Mouse (Mus musculus) embryonic facial prominence, embryonic 14.5 days (tissue): ENCODE data around the gene Lrp2. TPM values are rescaled to one million over a fixed set of nuclear protein-coding genes. Genes with fewer than 3 reads are reported as not detected.
A peak's percentile ranks its signal among the peaks of the same experiment; 100 is the strongest.

Source experiments
- ATAC-seq: fragments of 200-750 bp; cut with Nextera tagmentation; 2 replicates; pipeline ENCODE4 v1.8.0; 2017; ENCODE audit warnings: low read depth, moderate number of reproducible peaks, moderate TSS enrichment
- DNase-seq: peaks from one replicate; pipeline ENCODE4 v3.0.0-alpha.2; 2015; ENCODE audit warnings: low spot score
- H3K27ac ChIP-seq: fragments of 300-500 bp; sonication (generic); replicated peaks from 2 replicates; pipeline ENCODE4 v1.5.1; 2014; ENCODE audit warnings: low read depth, mild to moderate bottlenecking, low read length, moderate library complexity
- H3K27me3 ChIP-seq: fragments of 300-500 bp; sonication (generic); replicated peaks from 2 replicates; pipeline ENCODE4 v1.6.1; 2014; ENCODE audit warnings: low read length; ENCODE audit not compliant: control insufficient read depth, insufficient read depth
- H3K36me3 ChIP-seq: fragments of 300-500 bp; sonication (generic); 2 replicates; pipeline ENCODE4 v1.6.1; 2014; ENCODE audit warnings: low read length, mixed read lengths; ENCODE audit not compliant: control insufficient read depth, insufficient read depth
- H3K4me1 ChIP-seq: fragments of 300-500 bp; sonication (generic); 2 replicates; pipeline ENCODE4 v1.6.1; 2014; ENCODE audit warnings: antibody characterized with exemption, low read length; ENCODE audit not compliant: control insufficient read depth, insufficient read depth
- H3K4me2 ChIP-seq: fragments of 300-500 bp; sonication (generic); 2 replicates; pipeline ENCODE4 v1.6.1; 2014; ENCODE audit warnings: low read depth, mild to moderate bottlenecking, low read length, moderate library complexity, mixed read lengths
- H3K4me3 ChIP-seq: fragments of 300-500 bp; sonication (generic); 2 replicates; pipeline ENCODE4 v1.5.1; 2014; ENCODE audit warnings: low read depth, mild to moderate bottlenecking, low read length
- H3K9ac ChIP-seq: fragments of 300-500 bp; sonication (generic); 2 replicates; pipeline ENCODE4 v1.6.1; 2014; ENCODE audit warnings: low read depth, mild to moderate bottlenecking, low read length, moderate library complexity, mixed read lengths
- H3K9me3 ChIP-seq: fragments of 300-500 bp; sonication (generic); 2 replicates; pipeline ENCODE4 v1.6.1; 2016; ENCODE audit warnings: low read length; ENCODE audit not compliant: control insufficient read depth
- WGBS: fragments of 180-500 bp; shearing (Covaris S2); extraction: QIAGEN DNeasy Blood & Tissue Kit; methylation state at CpG from one replicate; pipeline ENCODE4 v1.1.7; 2014; 5-methylcytosine and 5-hydroxymethylcytosine counted together
- polyA plus RNA-seq: library from polyadenylated mRNA; unstranded; fragments of >200 nt; fragmentation: Nextera tagmentation; extraction: Ambion mirVana; gene quantifications from 2 replicates; pipeline ENCODE4 v1.2.1, GENCODE M21; 2014

Lrp2 gene
- polyA plus RNA-seq: 0.63 and 1.3 TPM in 2 replicates

GRCm38 (mm10) chr2:69585886-69586398, at the start of gene Lrp2:
Lrp2 (minus strand) TSS chr2:69586065.
- peak within 1 kb of the TSS; percentile 100 for H3K4me2 ChIP-seq
- DNase-seq (peak; percentile 66), ATAC-seq (peak; percentile 82)
- H3K9ac ChIP-seq: peak within 1 kb of the TSS; percentile 59
- WGBS: 1% methylated on average over 32 of the region's 45 CpGs
- H3K36me3 ChIP-seq: no peaks in the 10 kb centered on the region
- peak within 1 kb of the TSS; percentile 67 for H3K4me3 ChIP-seq
- no peaks in the 10 kb centered on the region for H3K9me3 ChIP-seq
- no peak within 1 kb of the TSS for H3K27ac ChIP-seq
- H3K4me1 ChIP-seq: peaks cover 10% of the 10 kb centered on the region; the same call in 1 of the 2 replicates
- peaks cover 72% of the 10 kb centered on the region for H3K27me3 ChIP-seq

GRCm38 (mm10) chr2:69635064-69635701, 49.3 kb upstream of the Lrp2 start:
- no peaks in the 10 kb centered on the region for H3K9me3 ChIP-seq
- no peaks in the 10 kb centered on the region for H3K4me1 ChIP-seq
- peak overlapping the region; percentile 58 for H3K9ac ChIP-seq
- H3K36me3 ChIP-seq: no peaks in the 10 kb centered on the region
- no peak overlapping the region for H3K27ac ChIP-seq
- 10% methylated on average over 11 of the region's 11 CpGs for WGBS
- 0 out of 2 replicates have a peak, but pooled peaks have one; percentile 47 for ATAC-seq
- H3K27me3 ChIP-seq: no peaks in the 10 kb centered on the region
- H3K4me2 ChIP-seq: peak overlapping the region; percentile 47
- H3K4me3 ChIP-seq: peak overlapping the region; percentile 43
- peak; percentile 73 for DNase-seq

GRCm38 (mm10) chr2:69631449-69631848, 45.6 kb upstream of the Lrp2 start:
- DNase-seq (no peak), ATAC-seq (no peak)
- H3K4me1 ChIP-seq: no peaks in the 10 kb centered on the region
- no peak overlapping the region for H3K4me3 ChIP-seq
- no peak overlapping the region for H3K27ac ChIP-seq
- 85% methylated on average over 2 of the region's 2 CpGs for WGBS
- H3K9ac ChIP-seq: no peak overlapping the region
- H3K27me3 ChIP-seq: no peaks in the 10 kb centered on the region
- no peaks in the 10 kb centered on the region for H3K9me3 ChIP-seq
- no peak overlapping the region for H3K4me2 ChIP-seq
- H3K36me3 ChIP-seq: no peaks in the 10 kb centered on the region

GRCm38 (mm10) chr2:69630792-69631191, 44.9 kb upstream of the Lrp2 start:
- no peak overlapping the region for H3K27ac ChIP-seq
- no peaks in the 10 kb centered on the region for H3K9me3 ChIP-seq
- H3K9ac ChIP-seq: no peak overlapping the region
- H3K4me1 ChIP-seq: no peaks in the 10 kb centered on the region
- DNase-seq (peak; percentile 77), ATAC-seq (peak; percentile 69)
- 76% methylated on average over 5 of the region's 5 CpGs for WGBS
- H3K27me3 ChIP-seq: no peaks in the 10 kb centered on the region
- H3K4me2 ChIP-seq: no peak overlapping the region
- no peaks in the 10 kb centered on the region for H3K36me3 ChIP-seq
- H3K4me3 ChIP-seq: no peak overlapping the region

GRCm38 (mm10) chr2:69629914-69630313, 44.0 kb upstream of the Lrp2 start:
- ATAC-seq (no peak), DNase-seq (no peak)
- H3K27ac ChIP-seq: no peak overlapping the region
- 88% methylated on average over 6 of the region's 6 CpGs for WGBS
- no peak overlapping the region for H3K4me2 ChIP-seq
- no peak overlapping the region for H3K4me3 ChIP-seq
- no peaks in the 10 kb centered on the region for H3K4me1 ChIP-seq
- no peaks in the 10 kb centered on the region for H3K9me3 ChIP-seq
- no peaks in the 10 kb centered on the region for H3K27me3 ChIP-seq
- no peaks in the 10 kb centered on the region for H3K36me3 ChIP-seq
- no peak overlapping the region for H3K9ac ChIP-seq

GRCm38 (mm10) chr2:69629215-69629614, 43.4 kb upstream of the Lrp2 start:
- H3K27ac ChIP-seq: no peak overlapping the region
- peak; percentile 56 for DNase-seq
- H3K9me3 ChIP-seq: no peaks in the 10 kb centered on the region
- no peaks in the 10 kb centered on the region for H3K36me3 ChIP-seq
- no peaks in the 10 kb centered on the region for H3K4me1 ChIP-seq
- H3K27me3 ChIP-seq: no peaks in the 10 kb centered on the region
- 74% methylated on average over 17 of the region's 17 CpGs for WGBS
- peak; percentile 58; the same call in 1 of the 2 replicates for ATAC-seq
- H3K9ac ChIP-seq: no peak overlapping the region
- no peak overlapping the region for H3K4me3 ChIP-seq
- H3K4me2 ChIP-seq: no peak overlapping the region

- Histone ChIP-seq H3K4me3 (no peak overlapping the region), H3K4me2 (no peak overlapping the region), H3K36me3 (no peaks in the 10 kb centered on the region), H3K9ac (no peak overlapping the region), H3K9me3 (no peaks in the 10 kb centered on the region), H3K27ac (no peak overlapping the region), H3K4me1 (no peaks in the 10 kb centered on the region), H3K27me3 (no peaks in the 10 kb centered on the region)
- ATAC-seq (no peak), DNase-seq (no peak)
These were observed 33.4 kb upstream of the Lrp2 start for GRCm38 (mm10) chr2:69619286-69619685.

GRCm38 (mm10) chr2:69618336-69618735, 32.5 kb upstream of the Lrp2 start:
- no peak overlapping the region for H3K9ac ChIP-seq
- no peaks in the 10 kb centered on the region for H3K4me1 ChIP-seq
- H3K27me3 ChIP-seq: no peaks in the 10 kb centered on the region
- DNase-seq (no peak), ATAC-seq (no peak)
- no peaks in the 10 kb centered on the region for H3K36me3 ChIP-seq
- no peak overlapping the region for H3K4me3 ChIP-seq
- H3K27ac ChIP-seq: no peak overlapping the region
- H3K4me2 ChIP-seq: no peak overlapping the region
- H3K9me3 ChIP-seq: no peaks in the 10 kb centered on the region

GRCm38 (mm10) chr2:69613237-69613636, 27.4 kb upstream of the Lrp2 start:
- ATAC-seq (no peak), DNase-seq (peak; percentile 47)
- Histone ChIP-seq H3K4me3 (no peak overlapping the region), H3K9me3 (no peaks in the 10 kb centered on the region), H3K27me3 (no peaks in the 10 kb centered on the region), H3K4me1 (peaks cover 3% of the 10 kb centered on the region), H3K9ac (no peak overlapping the region), H3K36me3 (no peaks in the 10 kb centered on the region), H3K4me2 (no peak overlapping the region), H3K27ac (no peak overlapping the region)
- WGBS: 61% methylated on average over 4 of the region's 4 CpGs
